Mouse (Mus musculus): Measurements from ENCODE around the gene Nkx2-1.
"Not testable (repeated sequence)": the region's sequence is repeated elsewhere in the genome, so short reads cannot be mapped to it uniquely, and the experiment has no call there.

Gene Nkx2-1

DNA sequence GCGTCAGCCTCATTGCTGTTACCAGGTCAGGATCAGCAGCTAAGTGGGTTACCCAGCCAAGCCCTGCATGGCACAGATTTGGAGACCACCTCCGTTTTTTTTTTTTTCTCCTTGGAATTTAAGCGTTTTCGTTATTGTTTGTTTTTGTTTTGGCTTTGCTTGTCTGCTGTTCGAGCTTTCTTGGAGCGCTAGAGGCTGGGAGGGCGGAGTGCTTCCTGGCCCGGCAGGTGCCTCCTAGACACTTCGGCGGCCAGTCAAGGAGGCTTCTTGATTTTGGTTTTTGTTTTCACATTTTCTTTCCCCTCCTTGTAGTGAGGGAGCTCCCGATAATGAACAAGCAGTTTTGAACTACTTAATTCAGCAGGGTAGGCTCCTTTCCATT, at the start of gene Nkx2-1:
Gene Nkx2-1, minus strand, starts transcription at position 25 of the 382 bp plus-strand sequence.
- DNase-seq, result no peak

DNA sequence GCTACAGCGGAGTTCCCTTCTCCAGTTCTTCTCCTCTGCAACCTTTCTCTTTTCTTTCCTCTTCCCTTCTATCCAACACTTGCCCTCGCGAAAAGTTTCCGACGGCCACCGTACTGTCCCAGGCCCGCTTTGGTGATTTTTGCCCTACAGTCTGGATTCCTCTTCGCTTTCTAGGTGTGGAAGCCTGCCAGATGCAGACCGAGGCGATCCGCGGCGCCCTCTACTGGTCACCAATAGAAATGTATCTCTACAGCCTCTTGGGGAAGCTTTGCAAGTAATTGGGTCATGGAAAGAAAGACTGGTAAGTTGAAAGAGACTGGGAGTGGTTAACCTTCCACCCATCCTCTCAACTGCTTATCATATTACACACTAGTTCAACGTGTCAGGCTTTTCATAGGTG, 4.4 kb upstream of the Nkx2-1 start:
- DNase-seq, result peak; percentile 37

DNA sequence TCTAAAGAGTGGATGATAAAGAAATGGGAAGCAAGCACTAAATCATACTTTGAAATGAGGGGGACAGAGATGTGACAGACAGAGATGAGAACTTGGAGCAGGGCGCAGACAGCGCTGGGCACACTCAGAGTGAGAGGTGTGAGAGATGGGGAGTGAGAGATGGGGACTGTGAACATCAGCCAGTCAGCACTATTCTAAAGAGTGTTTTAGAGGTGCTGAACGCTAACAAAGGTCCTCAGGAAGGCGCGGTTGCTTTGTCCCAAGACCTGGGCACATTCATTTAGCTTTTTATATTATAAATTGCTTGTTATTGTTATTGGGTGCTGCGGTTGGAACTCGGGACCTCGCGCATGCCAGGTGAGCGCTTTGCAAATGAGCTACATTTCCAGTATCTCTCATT, 3.9 kb upstream of the Nkx2-1 start:
- no peak for DNase-seq

DNA sequence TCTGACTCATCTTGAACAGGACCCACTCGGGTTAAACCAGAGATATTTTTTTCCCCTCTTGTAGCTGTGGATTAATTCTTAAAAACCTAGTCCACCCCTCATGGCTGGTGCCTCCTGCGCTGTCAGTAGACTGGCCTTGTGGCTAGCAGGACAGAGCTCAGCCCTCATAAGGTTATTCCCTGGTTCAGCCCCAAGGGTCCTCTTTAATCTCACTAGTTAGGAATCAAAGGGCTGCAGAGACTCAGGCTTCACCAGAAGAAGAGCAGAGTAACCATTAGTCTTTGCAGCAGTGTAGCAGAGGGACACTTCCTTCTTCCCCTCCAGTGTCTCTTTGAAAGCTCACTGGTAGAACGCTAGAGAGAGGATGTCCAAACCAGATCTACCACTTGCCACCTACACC, 1.9 kb upstream of the Nkx2-1 start:
- no peak for DNase-seq

DNA sequence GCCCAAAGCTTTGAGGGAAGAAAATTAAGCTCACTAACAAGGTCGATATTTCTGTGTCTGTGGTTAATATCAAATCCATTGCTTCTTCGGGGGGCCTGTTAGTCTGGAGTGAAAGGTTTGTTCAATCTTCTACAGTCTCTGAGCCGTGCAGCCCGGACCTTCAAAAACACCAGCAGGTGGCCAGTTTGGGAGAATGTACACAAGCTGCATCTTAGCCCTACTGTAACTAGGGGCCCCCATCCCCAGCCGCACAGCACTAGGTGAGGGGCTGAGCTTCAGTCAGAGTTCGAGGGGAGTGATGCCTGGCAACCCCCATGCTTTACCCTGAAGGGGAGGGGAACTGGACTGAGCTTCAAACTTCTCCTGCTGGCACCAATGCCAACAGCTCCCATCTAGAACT, 1.2 kb upstream of the Nkx2-1 start:
- no peak for DNase-seq

DNA sequence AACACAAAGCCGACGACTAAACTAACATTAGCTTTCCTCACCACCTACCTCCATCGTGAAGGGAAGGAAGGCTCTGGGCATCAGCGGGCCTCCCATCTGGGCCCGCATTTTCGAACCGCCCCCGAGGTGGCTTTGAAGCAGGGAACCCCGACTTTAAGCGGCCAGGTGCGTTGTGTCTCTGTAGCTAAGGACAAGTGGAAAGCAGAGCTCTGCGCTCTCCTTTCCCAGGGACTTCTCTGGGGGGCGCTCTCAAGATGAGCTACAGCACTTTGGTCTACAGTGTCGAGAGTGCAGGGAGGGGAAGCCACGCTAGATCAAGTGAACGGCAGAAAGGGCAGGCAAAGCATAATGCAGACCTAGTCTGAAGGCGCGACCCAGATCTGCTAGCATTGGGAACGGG, 634 bp upstream of the Nkx2-1 start:
- DNase-seq, result no peak

DNA sequence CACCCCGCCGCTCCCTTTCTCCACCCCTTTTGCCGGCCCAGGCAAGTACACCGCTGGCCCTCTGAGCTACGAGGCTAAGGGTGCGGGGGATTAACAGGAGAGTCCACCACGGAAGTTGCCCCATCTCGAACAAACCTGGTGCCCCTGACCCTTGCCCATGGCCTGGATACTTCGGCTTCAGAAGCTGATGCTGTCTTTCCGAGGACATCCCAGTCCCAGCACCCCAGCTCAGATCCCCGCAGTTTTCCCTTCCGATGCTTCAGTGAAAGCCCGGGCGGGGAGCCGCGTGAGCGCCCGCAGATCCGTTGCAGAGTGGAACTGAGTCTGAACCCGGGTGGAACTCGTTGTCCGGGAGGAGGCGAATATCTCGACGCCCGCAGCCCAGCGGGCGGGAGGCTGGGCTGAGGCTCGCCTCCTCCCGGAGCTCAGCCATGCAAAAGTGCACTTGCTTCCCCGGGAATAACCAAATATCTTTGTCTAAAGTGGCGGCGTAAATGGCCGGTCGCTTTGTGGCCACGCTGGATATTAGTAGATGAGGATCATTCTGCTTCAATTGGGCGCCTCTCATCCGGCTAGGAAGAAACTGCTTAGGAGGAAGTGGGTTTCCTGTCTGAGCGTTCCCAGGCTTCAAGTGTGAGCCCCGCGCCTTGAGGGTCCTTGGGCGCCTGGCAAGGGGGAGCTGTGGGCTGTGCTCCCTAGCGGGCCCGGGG, 379 bp downstream of the Nkx2-1 start:
- DNase-seq, result no peak

DNA sequence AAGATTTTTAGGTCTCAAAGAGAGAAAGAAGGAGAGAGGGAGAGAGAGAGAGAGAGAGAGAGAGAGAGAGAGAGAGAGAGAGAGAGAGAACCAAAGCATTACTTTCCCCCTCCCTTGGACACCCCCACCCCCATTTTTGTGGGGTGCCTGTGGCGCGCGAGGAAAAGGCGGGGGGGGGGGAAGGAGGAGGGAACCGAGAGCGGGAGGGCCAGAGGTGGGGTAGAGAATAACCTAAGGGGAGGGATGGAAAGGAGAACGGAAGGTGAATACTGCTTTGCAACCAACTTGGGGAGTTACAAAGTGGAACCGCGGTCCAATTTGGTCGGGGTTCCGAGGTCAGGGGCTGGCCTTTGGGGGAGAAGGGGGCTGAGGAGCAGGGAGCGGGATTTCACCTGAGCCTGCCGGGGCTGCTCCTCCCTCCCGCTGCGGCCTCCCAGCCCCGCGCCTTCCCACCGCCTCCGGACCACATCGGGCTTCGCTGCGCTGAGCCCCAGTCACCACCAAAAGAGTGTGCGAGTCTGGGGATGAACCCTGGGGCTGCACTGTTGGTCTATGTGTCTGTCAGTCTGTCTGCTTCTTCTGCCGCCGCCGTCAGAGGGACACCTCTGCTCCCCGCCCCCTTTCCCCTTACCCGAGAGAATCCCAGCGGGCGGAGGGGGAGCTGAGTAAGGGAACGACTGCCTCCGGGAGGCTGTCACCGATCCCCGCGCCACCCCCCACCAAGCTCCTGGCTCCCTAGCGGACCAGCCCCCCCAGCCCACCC, 1.1 kb downstream of the Nkx2-1 start:
- no peak for DNase-seq

DNA sequence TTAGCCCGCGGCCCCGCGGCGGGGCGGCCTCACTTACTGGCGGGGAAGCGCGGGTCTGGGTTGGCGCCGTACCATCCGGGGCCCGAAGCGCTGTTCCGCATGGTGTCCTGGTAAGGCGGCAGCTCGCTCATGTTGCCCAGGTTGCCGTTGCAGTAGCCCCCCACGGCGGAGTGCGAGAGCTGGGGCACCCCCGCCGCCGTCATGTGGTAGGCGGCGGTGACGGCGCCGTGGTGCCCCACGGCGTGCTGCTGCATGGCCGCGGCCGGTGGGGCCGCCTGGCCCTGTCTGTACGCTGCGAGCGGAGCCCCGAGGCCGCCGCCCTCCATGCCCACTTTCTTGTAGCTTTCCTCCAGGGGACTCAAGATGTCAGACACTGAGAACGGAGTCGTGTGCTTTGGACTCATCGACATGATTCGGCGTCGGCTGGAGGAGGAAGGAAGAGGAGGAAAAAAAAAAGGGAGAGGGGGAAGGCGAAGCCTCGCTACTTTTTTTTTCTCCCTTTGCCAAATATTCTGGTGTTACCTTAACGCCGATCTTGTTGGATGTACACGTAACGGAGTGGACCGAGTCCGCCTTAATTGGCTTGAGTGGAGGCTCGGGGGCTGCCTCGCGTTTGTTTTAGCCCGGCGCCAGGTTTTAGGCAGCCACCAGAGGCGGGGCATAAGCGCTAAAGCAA, 1.9 kb downstream of the Nkx2-1 start:
- DNase-seq, result no peak

DNA sequence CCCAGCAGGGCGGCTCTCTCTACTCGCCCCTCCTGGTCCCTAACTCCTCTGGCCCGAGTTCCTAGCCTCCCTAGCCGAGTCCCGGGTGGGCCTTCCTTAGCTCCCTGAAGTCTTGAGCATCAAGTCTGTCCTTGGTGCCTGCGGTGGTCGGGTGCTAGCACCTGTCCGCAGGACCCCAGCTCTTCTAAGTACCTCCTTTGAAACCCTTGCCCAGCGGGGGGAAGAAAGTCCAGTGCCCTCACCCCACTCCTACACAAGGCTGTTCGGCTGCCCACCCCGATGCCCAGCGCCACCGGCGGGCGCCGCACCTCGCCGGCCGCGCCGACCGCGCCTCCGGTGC, 2.4 kb downstream of the Nkx2-1 start:
- no peak for DNase-seq

DNA sequence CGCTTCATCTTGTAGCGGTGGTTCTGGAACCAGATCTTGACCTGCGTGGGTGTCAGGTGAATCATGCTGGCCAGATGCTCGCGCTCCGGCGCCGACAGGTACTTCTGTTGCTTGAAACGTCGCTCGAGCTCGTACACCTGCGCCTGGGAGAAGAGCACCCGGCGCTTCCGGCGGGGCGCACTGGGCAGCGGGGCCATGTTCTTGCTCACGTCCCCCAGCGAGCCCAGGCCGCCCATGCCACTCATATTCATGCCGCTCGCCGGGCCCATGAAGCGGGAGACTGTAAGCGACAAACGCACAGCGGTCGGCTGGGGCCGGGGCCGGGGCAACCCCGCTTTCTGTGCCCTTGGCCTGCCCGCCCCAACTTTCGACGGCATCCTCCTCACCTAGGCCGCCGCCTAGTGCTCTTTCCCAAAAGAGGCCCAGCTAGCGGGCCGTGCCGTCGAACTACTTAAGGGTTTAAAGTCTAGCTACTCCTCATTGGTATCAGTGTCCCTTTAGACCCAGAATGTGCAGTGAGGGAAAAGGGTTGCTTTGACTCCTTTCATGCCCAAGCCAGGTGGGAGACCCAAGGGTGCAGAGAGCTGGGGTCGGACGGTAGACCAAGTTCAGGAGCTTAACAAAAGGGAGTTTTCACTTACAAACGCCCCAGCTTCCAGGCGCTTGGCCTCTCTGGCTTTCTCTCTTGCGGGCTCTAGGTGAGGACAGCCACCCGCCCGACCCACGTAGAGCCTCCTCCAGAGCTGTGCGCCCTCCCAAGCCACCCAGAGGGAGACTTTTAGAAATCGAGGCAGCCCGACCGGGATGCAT, 3.0 kb downstream of the Nkx2-1 start:
- DNase-seq, result no peak

DNA sequence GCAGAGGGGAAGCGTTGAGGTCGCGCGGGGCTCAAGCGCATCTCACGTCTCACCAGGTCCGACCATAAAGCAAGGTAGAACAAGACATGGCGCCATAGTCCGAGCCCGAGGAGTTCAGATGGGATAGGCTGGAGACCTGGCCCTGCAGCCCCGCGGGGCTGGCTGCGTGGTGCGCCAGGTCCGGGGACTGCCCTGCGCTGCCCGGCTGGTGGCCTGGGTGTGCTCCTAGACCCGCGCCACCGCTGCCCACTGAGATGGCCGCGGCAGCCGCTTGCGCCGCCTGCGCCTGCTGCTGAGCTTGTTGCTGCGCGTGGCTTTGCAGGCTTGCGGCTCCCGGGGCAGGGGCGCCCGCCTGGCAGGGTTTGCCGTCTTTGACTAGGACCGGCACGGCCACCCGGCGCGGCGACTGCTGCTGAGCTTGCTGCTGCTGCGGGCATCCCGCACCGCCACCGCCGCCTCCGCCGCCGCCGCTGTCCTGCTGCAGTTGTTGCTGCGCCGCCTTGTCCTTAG, 3.7 kb downstream of the Nkx2-1 start:
- DNase-seq, result no peak

DNA sequence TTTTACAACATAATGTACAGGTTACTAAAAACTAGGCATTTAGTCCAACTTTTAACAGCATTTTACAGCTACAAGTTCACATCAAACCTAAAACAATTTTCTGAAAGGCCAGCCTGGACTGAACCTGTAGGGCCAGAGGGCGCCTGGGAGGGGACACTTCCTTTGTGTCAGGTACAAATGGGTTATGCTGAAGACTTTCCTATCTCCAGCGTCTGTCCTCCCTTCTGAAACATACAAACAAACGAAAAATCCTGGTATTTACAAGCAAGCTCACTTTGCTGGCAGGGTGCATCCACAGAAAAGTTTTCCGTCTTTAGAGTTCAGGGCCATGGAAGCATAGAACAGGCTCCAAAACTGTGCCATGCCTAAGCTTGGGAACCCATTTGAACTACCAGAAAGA, 4.6 kb downstream of the Nkx2-1 start:
- DNase-seq, result no peak

DNA sequence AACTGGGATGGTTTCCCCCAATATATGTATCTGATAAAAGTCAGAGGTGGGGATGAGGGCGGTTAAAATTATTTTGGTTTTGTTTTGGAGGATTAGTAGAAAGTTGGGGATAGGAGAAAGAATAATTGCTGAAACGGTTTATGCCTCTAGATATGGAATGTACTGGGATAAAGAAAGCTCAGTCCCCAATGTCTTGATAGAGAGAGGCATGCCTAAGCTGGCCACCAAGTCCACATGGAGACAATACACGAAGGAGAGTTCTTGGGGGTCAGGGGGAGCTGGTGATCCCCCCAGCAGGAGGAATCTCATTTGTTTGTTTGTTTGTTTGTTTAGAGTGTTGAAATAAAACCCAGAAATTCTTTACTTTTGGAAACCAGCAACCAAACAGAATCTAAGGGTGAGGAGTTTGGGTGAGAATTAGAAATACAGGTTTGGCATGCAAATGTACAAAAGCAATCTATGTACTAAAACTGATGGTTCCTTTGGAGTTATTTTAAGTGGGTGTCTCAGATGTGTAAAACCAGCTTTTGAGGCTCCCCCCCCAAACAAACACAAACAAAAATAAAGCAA, 5.6 kb downstream of the Nkx2-1 start:
- no peak for DNase-seq

DNA sequence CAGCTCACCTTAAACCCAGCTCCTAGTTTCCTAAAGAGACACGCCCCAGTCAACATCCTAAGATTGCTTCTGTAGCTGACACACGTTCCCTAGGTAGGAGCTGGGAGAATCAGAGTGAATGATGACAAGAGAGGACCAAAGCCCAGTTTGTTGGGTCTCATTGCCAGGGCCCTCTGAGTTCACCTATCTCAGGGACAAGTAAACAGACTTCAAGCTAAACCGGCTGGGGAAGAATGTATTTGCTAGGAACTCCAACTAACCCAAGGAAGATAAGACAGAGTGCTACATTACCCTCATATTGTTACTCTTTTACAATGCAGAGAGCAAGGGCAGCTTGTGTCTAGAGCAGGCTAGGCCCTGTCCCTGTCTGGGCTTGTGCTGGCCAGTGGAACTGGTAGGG, 6.8 kb downstream of the Nkx2-1 start:
- no peak for DNase-seq

DNA sequence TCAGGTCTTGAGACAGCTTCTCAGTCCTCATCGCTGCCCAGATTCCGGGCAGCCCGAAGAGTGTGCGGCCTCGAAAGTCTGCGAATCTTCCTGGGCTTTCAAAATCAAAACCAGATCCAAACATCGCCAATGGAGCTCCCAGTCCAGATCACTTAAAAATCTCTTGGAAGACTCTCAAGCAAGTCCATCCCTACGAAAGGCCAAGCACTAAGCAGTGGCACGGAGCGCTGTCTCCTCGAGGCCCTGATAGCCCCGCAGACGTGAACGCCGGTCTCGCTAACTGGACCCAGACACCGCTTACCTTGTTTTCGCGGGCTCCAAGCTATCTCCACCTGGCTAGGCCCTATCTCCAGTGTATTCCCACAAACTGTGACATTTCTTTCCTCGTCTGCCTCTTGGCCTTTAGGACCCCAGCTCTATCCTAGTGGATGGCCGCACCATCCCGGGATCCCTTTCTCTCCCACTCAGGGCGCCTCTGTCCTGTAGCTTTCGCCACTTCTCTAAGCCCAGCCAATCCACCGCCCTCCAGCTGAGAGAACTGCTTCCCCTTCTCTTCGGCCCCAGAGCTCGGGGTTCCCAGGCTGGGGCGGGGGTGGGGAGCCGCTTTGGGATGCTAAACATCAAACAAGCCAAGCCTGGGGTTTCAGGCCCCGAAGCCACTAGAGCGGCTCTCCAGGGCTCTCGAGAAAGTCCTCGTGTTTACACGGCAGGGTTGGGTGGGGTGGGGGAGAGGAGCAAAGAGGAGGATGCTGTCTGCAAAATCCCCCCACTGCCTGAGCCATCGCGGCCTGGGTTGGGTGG, 7.6 kb downstream of the Nkx2-1 start:
- DNase-seq, result no peak

DNA sequence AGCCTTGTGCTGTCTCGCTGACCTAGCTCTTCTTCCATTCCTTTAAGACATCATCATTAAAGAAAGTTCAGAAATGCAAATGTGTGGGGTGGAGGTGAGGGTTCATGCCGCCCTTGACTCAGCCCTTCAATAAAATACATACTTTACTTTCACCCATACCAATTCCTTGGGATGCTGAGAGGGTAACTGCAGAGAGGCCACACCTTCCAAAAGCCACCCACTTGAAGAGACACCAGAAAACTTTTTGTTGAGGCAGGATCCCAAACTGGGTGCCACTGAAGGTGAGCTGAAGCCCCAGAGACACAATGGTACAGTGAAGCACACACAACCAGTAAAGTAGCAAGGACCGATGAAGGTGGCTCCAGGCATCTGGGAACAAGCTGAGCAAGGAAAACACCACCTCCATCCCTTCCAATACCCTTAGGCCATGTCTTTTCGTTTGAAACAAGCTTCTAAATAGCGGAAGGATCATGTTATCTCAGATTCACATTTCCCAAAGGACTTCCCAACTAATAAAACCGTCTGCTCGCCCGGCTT, 8.6 kb downstream of the Nkx2-1 start:
- DNase-seq, result no peak

DNA sequence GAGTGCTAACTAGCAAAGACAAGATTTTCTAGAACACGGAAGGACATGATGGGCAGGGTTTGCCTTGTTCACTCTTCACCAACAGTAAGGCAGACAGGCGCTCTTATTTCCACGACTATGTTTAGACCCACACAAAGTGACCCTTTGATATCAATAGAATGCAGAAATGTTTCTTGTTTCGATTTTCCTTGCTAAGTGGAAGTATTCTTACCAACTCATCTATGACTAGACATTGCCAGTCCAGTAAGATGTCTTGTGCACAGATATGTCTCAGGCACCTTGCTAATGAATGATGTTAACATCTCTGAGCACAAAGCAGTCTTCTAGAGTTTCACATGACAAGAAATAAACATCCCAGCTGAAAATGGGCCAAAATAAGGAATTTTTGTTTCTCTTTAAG, 9.6 kb downstream of the Nkx2-1 start:
- no peak for DNase-seq

DNA sequence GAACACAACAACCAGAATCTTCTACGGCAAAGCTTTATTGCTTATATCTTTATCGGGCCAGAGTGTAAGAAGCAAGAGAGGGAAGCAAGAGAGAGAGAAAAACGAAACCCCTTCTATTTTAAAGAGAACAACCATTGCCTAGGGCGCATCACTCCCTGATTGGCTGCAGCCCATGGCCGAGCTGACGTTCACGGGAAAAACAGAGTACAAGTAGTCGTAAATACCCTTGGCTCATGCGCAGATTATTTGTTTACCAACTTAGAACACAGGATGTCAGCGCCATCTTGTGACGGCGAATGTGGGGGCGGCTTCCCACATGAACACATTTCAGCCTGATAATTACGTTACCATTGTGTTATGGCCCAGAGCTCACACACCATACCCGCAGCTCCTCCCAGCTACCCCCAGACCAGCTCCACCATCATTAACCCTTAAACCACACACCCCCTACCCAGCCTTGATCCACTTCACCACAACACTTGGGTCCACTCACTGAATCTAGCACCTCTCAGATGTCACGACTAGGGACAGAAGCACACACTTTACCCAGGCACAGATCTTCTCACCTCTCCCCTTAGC, 11.4 kb downstream of the Nkx2-1 start:
- not testable (repeated sequence) for DNase-seq

DNA sequence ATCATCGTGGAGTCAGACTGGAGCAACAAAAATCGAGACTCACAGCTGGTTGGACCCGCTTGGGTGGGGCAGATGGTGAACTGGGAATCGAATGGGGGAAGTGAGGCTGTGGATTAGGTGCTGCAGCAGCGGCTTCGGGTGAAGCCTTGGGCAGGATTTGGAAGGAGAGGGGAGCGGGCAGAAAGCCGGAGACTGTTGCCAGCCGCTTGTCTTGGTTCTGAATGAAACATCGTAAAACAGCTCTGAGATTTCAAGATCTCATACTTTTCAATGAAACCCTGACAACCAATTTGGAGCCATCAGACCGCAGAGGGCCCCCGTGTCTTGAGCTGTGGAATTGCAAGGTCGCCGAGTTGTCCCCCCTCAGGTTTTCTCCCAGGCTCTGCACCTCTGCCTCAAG, 12.5 kb downstream of the Nkx2-1 start:
- DNase-seq, result no peak

DNA sequence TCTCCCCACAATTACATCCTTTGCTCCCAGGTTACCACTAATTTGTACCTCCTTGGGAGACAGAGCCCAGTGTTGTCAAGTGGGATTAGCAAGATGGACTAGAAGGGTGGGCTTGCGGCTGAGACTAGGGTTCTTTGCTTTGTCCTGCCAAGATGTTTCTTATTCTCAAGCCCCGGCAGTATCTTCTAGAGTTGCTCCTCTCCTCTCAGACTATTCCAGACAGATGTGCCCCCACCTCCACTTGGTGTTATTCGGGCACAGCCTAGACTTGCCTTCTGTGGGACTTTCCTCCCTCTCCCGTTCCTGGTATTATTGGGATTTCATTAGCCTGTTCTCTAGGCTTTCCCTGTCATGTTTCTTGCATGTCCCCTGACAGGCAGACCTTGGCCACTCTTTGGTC, 14.5 kb downstream of the Nkx2-1 start:
- no peak for DNase-seq
